Mouse (Mus musculus): ENCODE measurements around the gene Hpse. TPM values are rescaled to one million over a fixed set of nuclear protein-coding genes. Genes with fewer than 3 reads are reported as not detected.

Hpse gene
- total and polyA plus RNA-seq, 2 experiments from 2014 or later = 0.39 to 3.2 TPM

DNA sequence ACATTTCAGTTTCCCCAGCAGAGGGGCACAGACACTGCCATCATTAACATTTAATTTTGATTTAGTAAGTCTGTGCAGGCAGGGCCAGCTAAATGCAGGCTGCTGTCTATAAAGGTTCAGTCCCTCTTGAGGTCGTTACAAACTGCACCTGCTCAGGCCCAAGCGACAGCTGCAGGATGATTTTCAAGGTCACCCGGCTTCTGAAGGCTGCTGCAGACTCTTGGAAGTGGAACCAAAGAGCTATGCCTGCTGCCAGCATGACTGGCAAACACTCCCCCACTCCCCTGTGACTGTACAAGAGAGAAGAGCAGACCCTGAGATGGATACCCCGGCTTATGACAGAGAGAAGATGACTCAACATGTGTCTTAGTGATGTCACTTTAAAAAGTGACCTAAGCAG lies 32.1 kb upstream of the Hpse start:
- H3K4me3 ChIP-seq (ENCODE audit: low read depth, low read length) = no peak overlapping the region
- WGBS = 55% methylated on average over 4 of the region's 4 CpGs
- no peak for TF ChIP-seq CTCF (IDR thresholded peaks at IDR 0.05)
- no peaks in the 10 kb centered on the region for H3K4me1 ChIP-seq (ENCODE audit: insufficient read depth, low read length)
- no peak overlapping the region for H3K9ac ChIP-seq (replicated peaks; ENCODE audit: low read length, poor library complexity, severe bottlenecking)
- H3K4me2 ChIP-seq (ENCODE audit: low read depth, low read length, poor library complexity, severe bottlenecking) = no peak overlapping the region
- H3K27ac ChIP-seq (ENCODE audit: low read depth, low read length) = no peak overlapping the region
- H3K9me3 ChIP-seq (ENCODE audit: low read length) = no peaks in the 10 kb centered on the region
- H3K36me3 ChIP-seq (ENCODE audit: insufficient read depth, low read length) = no peaks in the 10 kb centered on the region
- H3K27me3 ChIP-seq (ENCODE audit: insufficient read depth, low read length) = no peaks in the 10 kb centered on the region
- peak; percentile 27 for DNase-seq (ENCODE audit: low spot score)
- no peak for ATAC-seq (ENCODE audit: low FRiP score)

DNA sequence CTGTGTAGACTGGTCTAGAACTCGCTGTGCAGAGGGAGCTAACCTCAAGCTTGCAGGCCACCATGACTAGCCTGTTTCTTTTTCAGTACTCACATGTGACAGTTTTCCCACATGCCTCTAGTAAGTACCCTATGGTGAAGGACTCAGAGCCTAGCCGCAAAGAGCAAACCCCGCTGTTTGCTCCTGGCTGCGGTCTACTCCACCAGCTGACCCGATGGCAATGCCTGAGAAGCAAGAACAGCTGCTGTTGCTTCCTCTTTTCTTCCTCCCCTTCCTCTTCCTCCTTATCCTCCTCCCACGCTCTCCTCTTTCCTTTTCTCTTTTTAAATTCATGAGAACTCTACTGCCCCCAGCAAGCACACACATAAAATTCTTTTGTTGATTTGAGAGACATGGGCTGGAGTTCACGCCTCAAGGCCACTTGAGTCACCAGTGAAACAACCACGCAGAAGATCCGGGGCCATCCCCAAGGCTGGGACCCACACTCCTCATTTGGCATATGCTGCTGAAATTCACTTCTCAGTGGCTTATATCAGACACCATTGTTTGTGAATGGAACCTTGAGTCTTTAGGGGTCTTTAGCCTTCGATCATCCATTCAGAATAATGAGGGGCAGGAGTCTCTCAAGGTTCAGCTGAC lies 31.2 kb upstream of the Hpse start:
- 83% methylated on average over 10 of the region's 10 CpGs for WGBS
- Histone ChIP-seq H3K4me1 (ENCODE audit: insufficient read depth, low read length) (no peaks in the 10 kb centered on the region), H3K9me3 (ENCODE audit: low read length) (no peaks in the 10 kb centered on the region), H3K36me3 (ENCODE audit: insufficient read depth, low read length) (no peaks in the 10 kb centered on the region), H3K27ac (ENCODE audit: low read depth, low read length) (no peak overlapping the region), H3K4me2 (ENCODE audit: low read depth, low read length, poor library complexity, severe bottlenecking) (no peak overlapping the region), H3K9ac (replicated peaks; ENCODE audit: low read length, poor library complexity, severe bottlenecking) (no peak overlapping the region), H3K4me3 (ENCODE audit: low read depth, low read length) (no peak overlapping the region), H3K27me3 (ENCODE audit: insufficient read depth, low read length) (no peaks in the 10 kb centered on the region)
- DNase-seq (ENCODE audit: low spot score) (no peak), ATAC-seq (ENCODE audit: low FRiP score) (no peak)
- TF ChIP-seq CTCF (IDR thresholded peaks at IDR 0.05) = no peak

DNA sequence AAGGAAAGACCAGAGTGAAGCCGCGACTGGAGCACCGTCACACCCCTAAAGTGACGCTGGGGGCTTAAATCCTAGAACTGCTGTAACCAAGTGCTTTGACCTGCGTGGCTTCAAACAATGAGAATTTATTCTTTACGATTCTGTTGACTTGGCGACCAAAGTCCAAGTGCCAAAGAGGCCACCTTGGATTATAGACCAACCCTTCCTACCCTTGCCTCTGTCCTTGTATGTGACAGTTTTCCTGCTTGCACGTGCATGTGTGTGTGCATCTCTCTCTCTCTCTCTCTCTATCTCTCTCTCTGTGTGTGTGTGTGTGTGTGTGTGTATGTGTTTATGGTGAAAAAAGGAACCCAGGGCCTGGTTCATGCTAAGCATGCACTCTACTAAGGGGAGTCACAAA lies 19.3 kb upstream of the Hpse start:
- no peaks in the 10 kb centered on the region for H3K4me1 ChIP-seq (ENCODE audit: insufficient read depth, low read length)
- no peaks in the 10 kb centered on the region for H3K27me3 ChIP-seq (ENCODE audit: insufficient read depth, low read length)
- no peak overlapping the region for H3K9ac ChIP-seq (replicated peaks; ENCODE audit: low read length, poor library complexity, severe bottlenecking)
- H3K27ac ChIP-seq (ENCODE audit: low read depth, low read length) = no peak overlapping the region
- no peak overlapping the region for H3K4me3 ChIP-seq (ENCODE audit: low read depth, low read length)
- no peak overlapping the region for H3K4me2 ChIP-seq (ENCODE audit: low read depth, low read length, poor library complexity, severe bottlenecking)
- 94% methylated on average over 8 of the region's 8 CpGs for WGBS
- ATAC-seq (ENCODE audit: low FRiP score) (no peak), DNase-seq (ENCODE audit: low spot score) (no peak)
- no peaks in the 10 kb centered on the region for H3K9me3 ChIP-seq (ENCODE audit: low read length)
- TF ChIP-seq CTCF (IDR thresholded peaks at IDR 0.05) = no peak
- H3K36me3 ChIP-seq (ENCODE audit: insufficient read depth, low read length) = no peaks in the 10 kb centered on the region

DNA sequence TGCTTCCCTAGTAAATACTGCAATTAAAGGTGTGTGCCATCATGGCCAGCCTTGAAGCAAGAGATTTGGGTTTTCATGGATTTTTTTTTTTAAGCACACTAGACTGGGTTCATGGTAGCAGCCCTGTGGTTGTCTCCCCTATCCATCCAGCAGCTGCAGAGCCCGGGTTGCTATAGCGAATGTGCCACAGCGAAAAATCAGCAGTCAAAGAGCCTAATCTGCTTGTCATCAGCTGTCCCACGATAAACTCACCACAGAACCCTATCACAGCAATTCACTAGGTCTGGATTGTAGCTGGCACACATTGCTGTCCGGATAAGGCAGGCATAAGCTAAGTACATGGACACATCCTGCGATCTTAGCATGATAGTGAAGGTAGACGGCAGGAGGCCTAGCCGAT lies 17.4 kb upstream of the Hpse start:
- H3K4me3 ChIP-seq (ENCODE audit: low read depth, low read length) = no peak overlapping the region
- H3K4me1 ChIP-seq (ENCODE audit: insufficient read depth, low read length) = no peaks in the 10 kb centered on the region
- no peaks in the 10 kb centered on the region for H3K36me3 ChIP-seq (ENCODE audit: insufficient read depth, low read length)
- H3K9ac ChIP-seq (replicated peaks; ENCODE audit: low read length, poor library complexity, severe bottlenecking) = no peak overlapping the region
- WGBS = 85% methylated on average over 8 of the region's 8 CpGs
- no peaks in the 10 kb centered on the region for H3K9me3 ChIP-seq (ENCODE audit: low read length)
- no peak overlapping the region for H3K4me2 ChIP-seq (ENCODE audit: low read depth, low read length, poor library complexity, severe bottlenecking)
- H3K27me3 ChIP-seq (ENCODE audit: insufficient read depth, low read length) = no peaks in the 10 kb centered on the region
- DNase-seq (ENCODE audit: low spot score) (no peak), ATAC-seq (ENCODE audit: low FRiP score) (no peak)
- no peak overlapping the region for H3K27ac ChIP-seq (ENCODE audit: low read depth, low read length)
- TF ChIP-seq CTCF (IDR thresholded peaks at IDR 0.05) = no peak

DNA sequence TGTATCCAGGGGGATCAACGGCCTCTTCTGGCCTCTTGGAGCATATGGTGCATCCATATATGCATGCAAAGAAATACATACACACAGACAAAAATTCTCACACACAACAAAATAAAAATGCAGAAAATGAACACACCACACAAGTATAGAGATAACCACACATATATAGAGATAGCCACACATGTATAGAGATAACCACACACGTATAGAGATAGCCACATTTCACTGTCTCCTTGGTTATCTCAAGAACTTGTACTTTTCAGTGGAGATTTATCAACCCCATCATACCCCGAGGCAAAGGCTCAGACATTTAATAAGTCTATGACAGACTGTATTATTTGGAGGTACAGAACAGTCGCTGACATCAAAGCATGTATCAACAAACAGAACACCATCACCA lies 15.0 kb upstream of the Hpse start:
- Histone ChIP-seq H3K4me2 (ENCODE audit: low read depth, low read length, poor library complexity, severe bottlenecking) (no peak overlapping the region), H3K27ac (ENCODE audit: low read depth, low read length) (no peak overlapping the region), H3K9ac (replicated peaks; ENCODE audit: low read length, poor library complexity, severe bottlenecking) (no peak overlapping the region), H3K9me3 (ENCODE audit: low read length) (no peaks in the 10 kb centered on the region), H3K27me3 (ENCODE audit: insufficient read depth, low read length) (no peaks in the 10 kb centered on the region), H3K36me3 (ENCODE audit: insufficient read depth, low read length) (no peaks in the 10 kb centered on the region), H3K4me1 (ENCODE audit: insufficient read depth, low read length) (no peaks in the 10 kb centered on the region), H3K4me3 (ENCODE audit: low read depth, low read length) (no peak overlapping the region)
- ATAC-seq (ENCODE audit: low FRiP score) (no peak), DNase-seq (ENCODE audit: low spot score) (no peak)
- 77% methylated on average over 4 of the region's 4 CpGs for WGBS
- TF ChIP-seq CTCF (IDR thresholded peaks at IDR 0.05) = no peak

DNA sequence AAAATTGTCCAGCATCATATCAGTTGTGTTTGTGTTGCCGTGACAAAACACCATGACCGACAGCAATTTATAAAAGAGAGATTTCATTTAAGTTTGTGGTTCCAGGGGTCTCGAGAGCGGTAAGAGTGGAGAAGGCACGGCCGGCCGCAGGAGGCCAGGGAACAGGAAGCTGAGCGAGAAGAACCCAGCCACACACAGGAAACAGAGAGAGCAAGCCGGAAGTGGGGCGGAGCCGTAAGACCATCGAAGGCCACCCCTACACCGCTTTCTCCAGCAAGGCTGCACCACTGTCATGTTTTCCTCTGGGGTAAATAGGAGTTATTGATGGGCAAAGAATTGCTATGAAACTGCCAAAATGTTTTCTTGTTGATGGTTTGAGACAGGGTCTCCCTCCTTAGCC lies 9.2 kb upstream of the Hpse start:
- H3K27ac ChIP-seq (ENCODE audit: low read depth, low read length) = no peak overlapping the region
- 89% methylated on average over 13 of the region's 13 CpGs for WGBS
- no peak for ATAC-seq (ENCODE audit: low FRiP score)

More for the DNA sequence above, 9.2 kb upstream of the Hpse start:
- H3K9me3 ChIP-seq (ENCODE audit: low read length) = 0 out of 2 replicates have a peak, but pooled peaks cover 3% of the 10 kb centered on the region
- DNase-seq (ENCODE audit: low spot score) = no peak
- H3K27me3 ChIP-seq (ENCODE audit: insufficient read depth, low read length) = no peaks in the 10 kb centered on the region
- H3K9ac ChIP-seq (replicated peaks; ENCODE audit: low read length, poor library complexity, severe bottlenecking) = no peak overlapping the region
- no peak overlapping the region for H3K4me3 ChIP-seq (ENCODE audit: low read depth, low read length)
- H3K36me3 ChIP-seq (ENCODE audit: insufficient read depth, low read length) = no peaks in the 10 kb centered on the region
- no peaks in the 10 kb centered on the region for H3K4me1 ChIP-seq (ENCODE audit: insufficient read depth, low read length)
- H3K4me2 ChIP-seq (ENCODE audit: low read depth, low read length, poor library complexity, severe bottlenecking) = no peak overlapping the region
- TF ChIP-seq CTCF (IDR thresholded peaks at IDR 0.05) = no peak
